19 mouse cellular contexts compared by ENCODE assay signal in genomic region chr6:7558164-7558563, GRCm38 (mm10). TPM values are rescaled to one million over a fixed set of nuclear protein-coding genes. Genes with fewer than 3 reads are reported as not detected.
A peak's percentile ranks its signal among the peaks of the same experiment; 100 is the strongest.
DNase-seq lines count a peak whose midpoint lies in the region; ATAC-seq and TF ChIP-seq lines count a peak whose summit lies in the region.
"Had no signal": no experiment of that assay in that cellular context is flagged by ENCODE, and none has a peak within 500 bp of the region (broad histone marks: within the 10 kb centered on the region; RNA-seq: fewer than 3 reads in every experiment).

No protein-coding gene starts in this region.

- peaks cover 23% of the 10 kb centered on the region for H3K4me1 ChIP-seq in hindbrain, embryonic 10.5 days (replicated peaks)
- H3K4me1 ChIP-seq in hindbrain, embryonic 13.5 days (replicated peaks): peaks cover 24% of the 10 kb centered on the region
- peaks cover 44% of the 10 kb centered on the region for H3K4me1 ChIP-seq in limb, embryonic 10.5 days
- peaks cover 13% of the 10 kb centered on the region for H3K4me1 ChIP-seq in midbrain, embryonic 14.5 days (ENCODE audit: control insufficient read depth, insufficient read depth, low read length)
- no peaks in the 10 kb centered on the region for H3K4me1 ChIP-seq in lung, postnatal 0 days (ENCODE audit: insufficient read depth, low read depth, low read length)

- no peak overlapping the region for H3K4me3 ChIP-seq in hindbrain, embryonic 10.5 days
- no peak overlapping the region for H3K4me3 ChIP-seq in hindbrain, embryonic 13.5 days
- 0 out of 2 replicates have a peak overlapping the region, but pooled peaks have one; percentile 4 for H3K4me3 ChIP-seq in limb, embryonic 10.5 days
- no peak overlapping the region for H3K4me3 ChIP-seq in midbrain, embryonic 14.5 days (replicated peaks; ENCODE audit: low read depth, low read length)
- H3K4me3 ChIP-seq in lung, postnatal 0 days (ENCODE audit: low read depth, low read length): no peak overlapping the region
- H3K4me3 ChIP-seq: heart, embryonic 15.5 days; limb, embryonic 15.5 days had no signal

- no peak for TF ChIP-seq EP300 in lung, postnatal 0 days (IDR thresholded peaks at IDR 0.05)

- H3K36me3 ChIP-seq in hindbrain, embryonic 10.5 days: no peaks in the 10 kb centered on the region
- H3K36me3 ChIP-seq in hindbrain, embryonic 13.5 days: no peaks in the 10 kb centered on the region
- H3K36me3 ChIP-seq in limb, embryonic 10.5 days: no peaks in the 10 kb centered on the region
- no peaks in the 10 kb centered on the region for H3K36me3 ChIP-seq in midbrain, embryonic 14.5 days (ENCODE audit: control insufficient read depth, insufficient read depth, low read length)
- no peaks in the 10 kb centered on the region for H3K36me3 ChIP-seq in lung, postnatal 0 days (ENCODE audit: insufficient read depth, low read length)
- H3K36me3 ChIP-seq: heart, embryonic 15.5 days; limb, embryonic 15.5 days had no signal

- no peak overlapping the region for H3K9ac ChIP-seq in hindbrain, embryonic 13.5 days
- H3K9ac ChIP-seq in midbrain, embryonic 14.5 days (replicated peaks; ENCODE audit: low read length): no peak overlapping the region
- H3K9ac ChIP-seq in lung, postnatal 0 days (replicated peaks; ENCODE audit: low read depth): no peak overlapping the region
- H3K9ac ChIP-seq: heart, embryonic 15.5 days; limb, embryonic 15.5 days; liver, postnatal 0 days had no signal

- H3K27ac ChIP-seq in hindbrain, embryonic 10.5 days: no peak overlapping the region
- no peak overlapping the region for H3K27ac ChIP-seq in hindbrain, embryonic 13.5 days
- no peak overlapping the region for H3K27ac ChIP-seq in limb, embryonic 10.5 days
- H3K27ac ChIP-seq in midbrain, embryonic 14.5 days (replicated peaks; ENCODE audit: low read depth, low read length): no peak overlapping the region
- no peak overlapping the region for H3K27ac ChIP-seq in lung, postnatal 0 days (ENCODE audit: low read length)
- H3K27ac ChIP-seq: heart, embryonic 15.5 days; hindbrain, postnatal 0 days; limb, embryonic 15.5 days; macrophage had no signal

- peaks cover 45% of the 10 kb centered on the region for H3K27me3 ChIP-seq in hindbrain, embryonic 10.5 days (ENCODE audit: insufficient read depth, poor library complexity, severe bottlenecking)
- peaks cover 38% of the 10 kb centered on the region for H3K27me3 ChIP-seq in hindbrain, embryonic 13.5 days
- H3K27me3 ChIP-seq in limb, embryonic 10.5 days (ENCODE audit: low read depth, poor library complexity, severe bottlenecking): peaks cover 38% of the 10 kb centered on the region
- peaks cover 29% of the 10 kb centered on the region for H3K27me3 ChIP-seq in midbrain, embryonic 14.5 days (ENCODE audit: control insufficient read depth, insufficient read depth, low read length)
- peaks cover 26% of the 10 kb centered on the region; the same call in 1 of the 2 replicates for H3K27me3 ChIP-seq in lung, postnatal 0 days (replicated peaks; ENCODE audit: insufficient read depth, low read length)

- intact Hi-C loops in left cerebral cortex, postnatal 36 days (cut with DNase I): no loop called here

- no peaks in the 10 kb centered on the region for H3K9me3 ChIP-seq in hindbrain, embryonic 10.5 days
- H3K9me3 ChIP-seq in hindbrain, embryonic 13.5 days: no peaks in the 10 kb centered on the region
- no peaks in the 10 kb centered on the region for H3K9me3 ChIP-seq in limb, embryonic 10.5 days (replicated peaks)
- H3K9me3 ChIP-seq in midbrain, embryonic 14.5 days (ENCODE audit: control insufficient read depth, low read length): no peaks in the 10 kb centered on the region
- no peaks in the 10 kb centered on the region for H3K9me3 ChIP-seq in lung, postnatal 0 days (ENCODE audit: low read length)
- H3K9me3 ChIP-seq: heart, embryonic 15.5 days; limb, embryonic 15.5 days had no signal

- no peak for TF ChIP-seq CTCF in lung, postnatal 0 days (IDR thresholded peaks at IDR 0.05)

- no peak overlapping the region for H3K4me2 ChIP-seq in hindbrain, embryonic 13.5 days
- no peak overlapping the region for H3K4me2 ChIP-seq in midbrain, embryonic 14.5 days (ENCODE audit: low read length)
- H3K4me2 ChIP-seq in lung, postnatal 0 days (replicated peaks; ENCODE audit: low read depth, low read length): no peak overlapping the region
- H3K4me2 ChIP-seq: heart, embryonic 15.5 days; limb, embryonic 15.5 days had no signal

- no peak for ATAC-seq in hindbrain, embryonic 13.5 days (ENCODE audit: low FRiP score)
- peak; percentile 70; the same call in 1 of the 2 replicates for ATAC-seq in midbrain, embryonic 14.5 days (ENCODE audit: low FRiP score, low TSS enrichment)
- ATAC-seq in lung, postnatal 0 days: no peak
- ATAC-seq: hindbrain, postnatal 0 days; liver, postnatal 0 days had no signal

- DNase-seq in hindbrain, embryonic 10.5 days (ENCODE audit: low spot score): peak; percentile 39
- DNase-seq in embryo, embryonic 10.5 days (ENCODE audit: low spot score): peak; percentile 64
- peak; percentile 66 for DNase-seq in limb, embryonic 10.5 days (ENCODE audit: low spot score)
- DNase-seq in midbrain, embryonic 14.5 days: peak; percentile 70
- DNase-seq in lung, postnatal 0 days (ENCODE audit: low spot score): no peak
- no peak for DNase-seq in yolk sac, embryonic 10.5 days (ENCODE audit: low spot score)
- no peak for DNase-seq in left cerebral cortex, postnatal 36 days (ENCODE audit: low spot score in 2 of 2)
- DNase-seq: B cell, adult 2 months; cerebellum, adult 18-20 months; heart, adult 11 months; kidney, adult 9 months; liver, postnatal 0 days had no signal

RNA-seq across cellular contexts. Expression of gene Tac1, which starts 3.5 kb away (rescaled TPM):
- polyA plus RNA-seq in hindbrain, embryonic 10.5 days (2016; fragmentation: Nextera tagmentation; extraction: Ambion mirVana): 3.2 and 3.3 TPM in 2 replicates
- 65.7 and 74.2 TPM in 2 replicates for polyA plus RNA-seq in hindbrain, embryonic 13.5 days (2015; fragmentation: Nextera tagmentation; extraction: Ambion mirVana)
- polyA plus RNA-seq in limb, embryonic 10.5 days (2016; fragmentation: Nextera tagmentation; extraction: Ambion mirVana): 2.7 and 5.5 TPM in 2 replicates
- polyA plus RNA-seq in midbrain, embryonic 14.5 days (2014; fragmentation: Nextera tagmentation; extraction: Ambion mirVana): 94.9 and 114 TPM in 2 replicates
- polyA plus RNA-seq in lung, postnatal 0 days (2015; fragmentation: Nextera tagmentation; extraction: Ambion mirVana): 0.18 TPM in 1 of 2 replicates, not detected in the other
- 10 to 100 TPM; 24.3 to 66.7 TPM for total RNA-seq in left cerebral cortex, postnatal 36 days (2021)
- total RNA-seq: adrenal gland, adult 18-20 months; gastrocnemius, adult 18-20 months had no signal
- polyA plus RNA-seq: liver, postnatal 0 days; macrophage had no signal

Comparison
In these comparisons a context has a peak if more than half of its experiments do, and no peak if none do; other contexts are left out.
1. RNA of gene Tac1, which starts 3.5 kb away (polyA plus RNA-seq): 94.9 to 114 TPM in midbrain, embryonic 14.5 days and 65.7 to 74.2 TPM in hindbrain, embryonic 13.5 days; 2.7 to 5.5 TPM in limb, embryonic 10.5 days, 3.2 to 3.3 TPM in hindbrain, embryonic 10.5 days and 0.18 TPM in lung, postnatal 0 days; every median in the first group is over 10 times any median in the second.
2. DNase-seq: peak in hindbrain, embryonic 10.5 days (single experiment), embryo, embryonic 10.5 days (single experiment), limb, embryonic 10.5 days (single experiment) and midbrain, embryonic 14.5 days (single experiment); none in lung, postnatal 0 days (single experiment), yolk sac, embryonic 10.5 days (single experiment) and left cerebral cortex, postnatal 36 days (0 of 2).